Mouse (Mus musculus) small intestine, adult 2 months (tissue): ENCODE data around the gene Gm49396.

Experiments
- CTCF ChIP-seq: fragments of 200-500 bp; IDR thresholded peaks from 2 replicates; pipeline ENCODE4 v1.5.1; 2012; ENCODE audit warnings: low read depth, mild to moderate bottlenecking, control low read depth, inconsistent platforms, low read length, moderate library complexity, mixed read lengths; ENCODE audit not compliant: insufficient replicate concordance, insufficient read length; ENCODE audit errors: extremely low read depth
- POLR2A ChIP-seq: fragments of 200-500 bp; IDR thresholded peaks from 2 replicates; pipeline ENCODE4 v1.6.1; 2012; ENCODE audit warnings: low read depth, mild to moderate bottlenecking, control low read depth, inconsistent platforms, low read length, moderate library complexity

- no peak for TF ChIP-seq POLR2A
- TF ChIP-seq CTCF, result no peak
These were observed 28.4 kb downstream of the Gm49396 start for GRCm38 (mm10) chr7:30591605-30591951.
